Comparison of ENCODE assay signal across 8 mouse cellular contexts in the genomic region with DNA sequence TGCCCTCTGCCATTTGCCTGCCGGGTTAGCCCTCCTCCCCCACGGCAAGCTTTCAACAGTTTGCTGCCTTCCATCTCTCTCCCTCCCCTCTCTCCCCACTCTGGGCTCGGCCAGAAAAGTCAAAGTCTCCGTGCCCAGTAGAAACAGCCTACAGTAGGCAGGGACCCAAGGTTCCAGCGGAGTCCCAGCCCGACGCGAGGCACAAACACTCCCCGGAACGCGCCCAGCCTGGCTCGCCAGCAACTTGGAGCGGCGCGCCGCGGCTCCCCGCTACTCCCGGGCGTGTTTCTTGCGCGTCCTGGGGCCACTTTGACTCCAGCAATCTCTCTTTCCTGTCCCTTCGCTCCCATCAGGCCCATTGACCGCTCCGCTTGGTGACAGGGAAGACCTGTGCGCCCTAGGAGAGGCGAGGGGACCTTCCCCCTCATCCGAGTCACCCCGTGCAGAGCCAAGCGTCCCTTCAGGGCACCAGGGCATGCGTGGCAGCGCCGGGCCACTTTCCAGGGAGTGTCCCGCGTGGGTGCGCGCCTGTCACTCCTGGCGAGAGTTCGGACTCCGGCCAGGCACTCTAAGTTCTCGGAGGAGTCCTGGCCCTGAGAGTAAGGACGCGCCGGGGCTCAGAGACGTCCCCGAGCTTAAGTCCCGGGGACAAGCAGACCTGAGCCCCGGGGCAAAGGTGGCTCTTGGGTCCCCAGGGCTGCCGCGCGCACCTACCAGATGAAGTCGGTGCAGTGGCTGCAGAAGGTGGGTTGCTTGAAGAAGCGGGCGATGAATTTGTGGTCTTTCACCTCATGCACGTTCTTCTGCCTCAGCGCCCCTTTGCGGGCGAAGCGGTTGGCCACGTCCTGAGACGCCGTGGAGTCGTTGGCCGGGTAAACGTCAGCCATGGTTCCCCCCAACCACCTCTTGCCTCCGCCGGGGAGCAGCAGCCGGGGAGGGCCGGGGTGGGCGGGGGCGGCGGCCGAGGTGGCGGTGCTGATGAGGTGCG. TPM values are rescaled to one million over a fixed set of nuclear protein-coding genes. Genes with fewer than 3 reads are reported as not detected.
DNase-seq lines count a peak whose midpoint lies in the region; ATAC-seq lines count a peak whose summit lies in the region.

A gene (plus strand): TSS at position 574 of the 988 bp plus-strand sequence.

- under 1% methylated on average over 67 of the region's 75 CpGs for WGBS in intestine, embryonic 14.5 days
- WGBS in limb, embryonic 12.5 days = under 1% methylated on average over 75 of the region's 75 CpGs
- WGBS in midbrain, embryonic 12.5 days = under 1% methylated on average over 67 of the region's 75 CpGs

- intact Hi-C loops in gastrocnemius, postnatal 36 days (cut with DNase I) = loop anchor here (5.0 kb wide), 2 partner anchors 41 to 121 kb away; no protein-coding TSS in a partner anchor

- no peak for DNase-seq in frontal cortex, adult 2 months (ENCODE audit: extremely low spot score in 1 of 2, low spot score in 1 of 2)
- peak; percentile 30 to 38 for DNase-seq in cerebellum, postnatal 4 days (ENCODE audit: low spot score in 2 of 2)
- peak; percentile 63 to 74 for DNase-seq in gastrocnemius, postnatal 36 days
- DNase-seq in intestine, embryonic 14.5 days (ENCODE audit: low spot score) = peak; percentile 78
- DNase-seq in spleen, postnatal 14 days (ENCODE audit: low spot score in 2 of 2) = peak; percentile 9 to 19

- H3K9me3 ChIP-seq in intestine, embryonic 14.5 days (ENCODE audit: control insufficient read depth, low read length) = no peaks in the 10 kb centered on the region
- no peaks in the 10 kb centered on the region for H3K9me3 ChIP-seq in limb, embryonic 12.5 days
- no peaks in the 10 kb centered on the region for H3K9me3 ChIP-seq in midbrain, embryonic 12.5 days

- peak within 1 kb of the TSS; percentile 67 for H3K9ac ChIP-seq in intestine, embryonic 14.5 days (ENCODE audit: low read length)
- H3K9ac ChIP-seq in limb, embryonic 12.5 days (replicated peaks) = peak within 1 kb of the TSS; percentile 82
- peak within 1 kb of the TSS; percentile 78 for H3K9ac ChIP-seq in midbrain, embryonic 12.5 days (replicated peaks)

- no peaks in the 10 kb centered on the region for H3K36me3 ChIP-seq in intestine, embryonic 14.5 days (ENCODE audit: control insufficient read depth, insufficient read depth, low read length)
- no peaks in the 10 kb centered on the region for H3K36me3 ChIP-seq in limb, embryonic 12.5 days
- no peaks in the 10 kb centered on the region for H3K36me3 ChIP-seq in midbrain, embryonic 12.5 days

- peak; percentile 26; the same call in 1 of the 2 replicates for ATAC-seq in frontal cortex, adult (ENCODE audit: low TSS enrichment)
- peak; percentile 37; the same call in 1 of the 2 replicates for ATAC-seq in intestine, embryonic 14.5 days (replicated peaks; ENCODE audit: low FRiP score, low TSS enrichment, low read depth)
- ATAC-seq in limb, embryonic 12.5 days (ENCODE audit: insufficient number of reproducible peaks, insufficient read depth, low FRiP score, low TSS enrichment, low read depth) = peak; percentile 10; the same call in 1 of the 2 replicates
- ATAC-seq in midbrain, embryonic 12.5 days (ENCODE audit: low FRiP score, low read depth) = peak; percentile 41

- H3K27ac ChIP-seq in intestine, embryonic 14.5 days (ENCODE audit: low read depth) = peak within 1 kb of the TSS; percentile 71
- H3K27ac ChIP-seq in limb, embryonic 12.5 days = peak within 1 kb of the TSS; percentile 83
- H3K27ac ChIP-seq in midbrain, embryonic 12.5 days (replicated peaks) = peak within 1 kb of the TSS; percentile 87

- peak within 1 kb of the TSS; percentile 99 for H3K4me2 ChIP-seq in intestine, embryonic 14.5 days (ENCODE audit: low read length)
- peak within 1 kb of the TSS; percentile 100 for H3K4me2 ChIP-seq in limb, embryonic 12.5 days
- peak within 1 kb of the TSS; percentile 100 for H3K4me2 ChIP-seq in midbrain, embryonic 12.5 days (replicated peaks)

- H3K4me1 ChIP-seq in intestine, embryonic 14.5 days (replicated peaks; ENCODE audit: control insufficient read depth, insufficient read depth, low read length) = peaks cover 4% of the 10 kb centered on the region; the same call in 1 of the 2 replicates
- peaks cover 18% of the 10 kb centered on the region for H3K4me1 ChIP-seq in limb, embryonic 12.5 days (replicated peaks)
- H3K4me1 ChIP-seq in midbrain, embryonic 12.5 days = peaks cover 18% of the 10 kb centered on the region

- 0 out of 2 replicates have a peak, but pooled peaks cover 2% of the 10 kb centered on the region for H3K27me3 ChIP-seq in intestine, embryonic 14.5 days (replicated peaks; ENCODE audit: control insufficient read depth, insufficient read depth, low read length)
- peaks cover 20% of the 10 kb centered on the region for H3K27me3 ChIP-seq in limb, embryonic 12.5 days
- H3K27me3 ChIP-seq in midbrain, embryonic 12.5 days = peaks cover 26% of the 10 kb centered on the region

- H3K4me3 ChIP-seq in intestine, embryonic 14.5 days (ENCODE audit: low read depth, low read length) = peak within 1 kb of the TSS; percentile 91
- peak within 1 kb of the TSS; percentile 78 for H3K4me3 ChIP-seq in limb, embryonic 12.5 days (replicated peaks)
- peak within 1 kb of the TSS; percentile 78 for H3K4me3 ChIP-seq in midbrain, embryonic 12.5 days

RNA-seq across cellular contexts. Expression of the gene that starts here (rescaled TPM):
- 0.62 and 0.67 TPM in 2 replicates for polyA plus RNA-seq in frontal cortex, adult 2 months (2012; rRNA removed)
- 1 to 10 TPM in 1 of 2 experiments, under 1 TPM in 1; 0.99 to 1.0 TPM for total RNA-seq in gastrocnemius, postnatal 36 days (2021)
- not detected in 2 replicates for polyA plus RNA-seq in intestine, embryonic 14.5 days (2014; fragmentation: Nextera tagmentation; extraction: Ambion mirVana)
- polyA plus RNA-seq in limb, embryonic 12.5 days (2016; fragmentation: Nextera tagmentation; extraction: Ambion mirVana) = not detected in 2 replicates
- not detected in 2 replicates for polyA plus RNA-seq in midbrain, embryonic 12.5 days (2016; fragmentation: Nextera tagmentation; extraction: Ambion mirVana)

Comparison
In these comparisons a context has a peak if more than half of its experiments do, and no peak if none do; other contexts are left out.
1. Peak in DNase-seq, ATAC-seq, H3K4me3 ChIP-seq, H3K27ac ChIP-seq, H3K9ac ChIP-seq and H3K4me2 ChIP-seq in intestine, embryonic 14.5 days; RNA of the gene not detected or under 1 TPM.
2. Peak in ATAC-seq, H3K4me3 ChIP-seq, H3K27ac ChIP-seq, H3K9ac ChIP-seq and H3K4me2 ChIP-seq in limb, embryonic 12.5 days; RNA of the gene not detected or under 1 TPM.
3. Peak in ATAC-seq, H3K4me3 ChIP-seq, H3K27ac ChIP-seq, H3K9ac ChIP-seq and H3K4me2 ChIP-seq in midbrain, embryonic 12.5 days; RNA of the gene not detected or under 1 TPM.
4. DNase-seq: peak in cerebellum, postnatal 4 days (2 of 2), gastrocnemius, postnatal 36 days (2 of 2) and spleen, postnatal 14 days (2 of 2); none in frontal cortex, adult 2 months (0 of 2).
5. Peak in every context shown above with its lines, with median percentiles within 50 percentile points of each other: ATAC-seq, H3K27ac ChIP-seq, H3K4me2 ChIP-seq, H3K4me3 ChIP-seq and H3K9ac ChIP-seq.